Mouse (Mus musculus) urinary bladder, postnatal 0 days (tissue): ENCODE data around the gene Gm5592. TPM values are rescaled to one million over a fixed set of nuclear protein-coding genes. Genes with fewer than 3 reads are reported as not detected.

ENCODE experiments used
- polyA plus RNA-seq: library from polyadenylated mRNA; unstranded; fragments of >200 nt; fragmentation: Nextera tagmentation; extraction: Ambion mirVana; gene quantifications from 2 replicates; pipeline ENCODE4 v1.2.1, GENCODE M21; 2015

Gm5592 gene
- polyA plus RNA-seq = not detected in 2 replicates

GRCm38 (mm10) chr7:41153541-41153940, at the start of gene Gm5592:
Gene Gm5592, plus strand, starts transcription at chr7:41153841.

Other genes starting within 250 kb of the Gm5592 start
- gene 4930433I11Rik, start 166.3 kb upstream of the Gm5592 start, polyA plus RNA-seq = not detected in 2 replicates
- not detected in 2 replicates for gene Gm4884, start 121.1 kb upstream of the Gm5592 start, polyA plus RNA-seq
- 9.5 and 10.1 TPM in 2 replicates for gene AI987944, start 239.5 kb downstream of the Gm5592 start, polyA plus RNA-seq